Mouse (Mus musculus) forebrain, embryonic 15.5 days (tissue): Measurements from ENCODE around the gene Ppt2. TPM values are rescaled to one million over a fixed set of nuclear protein-coding genes. Genes with fewer than 3 reads are reported as not detected.

Experiments used
- ATAC-seq: fragments of 200-750 bp; cut with Nextera tagmentation; replicated peaks from 2 replicates; pipeline ENCODE4 v1.8.0; 2017; ENCODE audit warnings: mild to moderate bottlenecking, moderate TSS enrichment, moderate library complexity
- H3K27ac ChIP-seq: fragments of 300-500 bp; sonication (generic); replicated peaks from 2 replicates; pipeline ENCODE4 v1.5.1; 2015; ENCODE audit warnings: mild to moderate bottlenecking, inconsistent platforms
- H3K27me3 ChIP-seq: fragments of 300-500 bp; sonication (generic); 2 replicates; pipeline ENCODE4 v1.6.1; 2015; ENCODE audit warnings: inconsistent platforms
- H3K36me3 ChIP-seq: fragments of 300-500 bp; sonication (generic); 2 replicates; pipeline ENCODE4 v1.6.1; 2015; ENCODE audit warnings: mild to moderate bottlenecking, inconsistent platforms
- H3K4me1 ChIP-seq: fragments of 300-500 bp; sonication (generic); 2 replicates; pipeline ENCODE4 v1.6.1; 2015; ENCODE audit warnings: inconsistent platforms
- H3K4me2 ChIP-seq: fragments of 300-500 bp; sonication (generic); replicated peaks from 2 replicates; pipeline ENCODE4 v1.6.1; 2015; ENCODE audit warnings: mild to moderate bottlenecking, inconsistent platforms
- H3K4me3 ChIP-seq: fragments of 300-500 bp; sonication (generic); 2 replicates; pipeline ENCODE4 v1.5.1; 2015; ENCODE audit warnings: mild to moderate bottlenecking, inconsistent platforms
- H3K9ac ChIP-seq: fragments of 300-500 bp; sonication (generic); replicated peaks from 2 replicates; pipeline ENCODE4 v1.6.1; 2015; ENCODE audit warnings: mild to moderate bottlenecking, inconsistent platforms
- H3K9me3 ChIP-seq: fragments of 300-500 bp; sonication (generic); 2 replicates; pipeline ENCODE4 v1.6.1; 2016; ENCODE audit warnings: inconsistent platforms
- WGBS: fragments of 180-500 bp; shearing (Covaris S2); methylation state at CpG from one replicate; pipeline ENCODE4 v1.1.7; 2015; ENCODE audit warnings: mixed read lengths; 5-methylcytosine and 5-hydroxymethylcytosine counted together
- polyA plus RNA-seq: library from polyadenylated mRNA; unstranded; fragments of >200 nt; fragmentation: Nextera tagmentation; extraction: Ambion mirVana; gene quantifications from 2 replicates; pipeline ENCODE4 v1.2.1, GENCODE M21; 2015

Gene Ppt2
- polyA plus RNA-seq, 1 experiment from 2014 or later: 18.2 TPM

DNA sequence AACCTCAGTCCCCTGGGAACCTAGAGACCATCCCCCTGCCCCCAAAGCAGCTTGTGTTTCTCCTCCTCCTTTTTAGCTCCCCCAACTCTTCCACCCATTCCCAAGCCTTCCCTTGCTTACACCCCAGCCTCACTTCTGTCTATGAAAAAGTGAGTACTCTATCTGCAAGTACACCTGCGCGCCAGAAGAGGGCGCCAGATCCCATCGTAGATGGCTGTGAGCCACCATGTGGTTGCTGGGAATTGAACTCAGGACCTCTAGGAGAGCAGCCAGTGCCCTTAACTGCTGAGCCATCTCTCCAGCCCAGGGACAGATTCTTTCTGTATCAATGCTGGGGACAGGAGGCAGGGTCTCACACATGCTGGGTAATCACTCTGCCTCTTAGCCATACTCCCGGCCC lies 56.4 kb downstream of the Ppt2 start:
- Histone ChIP-seq H3K9ac (no peak overlapping the region), H3K4me2 (no peak overlapping the region), H3K9me3 (no peaks in the 10 kb centered on the region), H3K27me3 (no peaks in the 10 kb centered on the region), H3K4me1 (no peaks in the 10 kb centered on the region), H3K27ac (no peak overlapping the region), H3K4me3 (no peak overlapping the region), H3K36me3 (no peaks in the 10 kb centered on the region)
- 19% methylated on average over 5 of the region's 5 CpGs for WGBS
- ATAC-seq: no peak

DNA sequence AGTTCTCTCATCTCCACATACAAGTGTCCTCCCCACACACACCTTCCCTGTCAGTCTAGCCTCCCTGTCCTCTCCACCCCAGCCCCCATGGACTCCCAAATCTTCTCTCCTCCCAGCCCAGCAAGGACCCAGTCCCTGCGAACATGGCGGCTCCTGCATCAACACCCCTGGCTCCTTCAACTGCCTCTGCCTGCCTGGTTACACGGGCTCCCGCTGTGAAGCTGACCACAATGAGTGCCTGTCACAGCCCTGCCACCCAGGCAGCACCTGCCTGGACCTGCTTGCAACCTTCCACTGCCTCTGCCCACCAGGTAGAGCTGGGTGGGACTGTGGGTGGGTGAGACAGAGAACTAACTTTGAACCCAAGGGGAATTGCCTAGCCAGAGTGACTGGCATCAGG lies 58.4 kb downstream of the Ppt2 start:
- Histone ChIP-seq H3K9ac (no peak overlapping the region), H3K36me3 (no peaks in the 10 kb centered on the region), H3K9me3 (no peaks in the 10 kb centered on the region), H3K4me1 (no peaks in the 10 kb centered on the region), H3K4me3 (no peak overlapping the region), H3K4me2 (no peak overlapping the region), H3K27me3 (no peaks in the 10 kb centered on the region), H3K27ac (no peak overlapping the region)
- ATAC-seq: no peak
- WGBS: 63% methylated on average over 4 of the region's 4 CpGs

DNA sequence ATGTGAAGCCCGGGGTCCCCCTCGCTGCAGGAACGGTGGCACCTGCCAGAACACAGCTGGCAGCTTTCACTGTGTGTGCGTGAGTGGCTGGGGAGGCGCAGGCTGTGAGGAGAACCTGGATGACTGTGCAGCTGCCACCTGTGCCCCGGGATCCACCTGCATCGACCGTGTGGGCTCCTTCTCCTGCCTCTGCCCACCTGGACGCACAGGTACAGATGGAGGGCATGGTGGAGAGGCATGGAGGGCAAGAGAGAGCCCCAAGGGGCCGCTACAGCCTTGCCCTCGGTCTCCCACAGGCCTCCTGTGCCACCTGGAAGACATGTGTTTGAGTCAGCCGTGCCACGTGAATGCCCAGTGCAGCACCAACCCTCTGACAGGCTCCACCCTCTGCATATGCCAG lies 59.9 kb downstream of the Ppt2 start:
- Histone ChIP-seq H3K4me1 (no peaks in the 10 kb centered on the region), H3K36me3 (no peaks in the 10 kb centered on the region), H3K27me3 (no peaks in the 10 kb centered on the region), H3K4me2 (no peak overlapping the region), H3K27ac (no peak overlapping the region), H3K9me3 (no peaks in the 10 kb centered on the region), H3K9ac (no peak overlapping the region), H3K4me3 (no peak overlapping the region)
- whole genome bisulfite sequencing: 84% methylated on average over 13 of the region's 13 CpGs
- ATAC-seq: no peak

DNA sequence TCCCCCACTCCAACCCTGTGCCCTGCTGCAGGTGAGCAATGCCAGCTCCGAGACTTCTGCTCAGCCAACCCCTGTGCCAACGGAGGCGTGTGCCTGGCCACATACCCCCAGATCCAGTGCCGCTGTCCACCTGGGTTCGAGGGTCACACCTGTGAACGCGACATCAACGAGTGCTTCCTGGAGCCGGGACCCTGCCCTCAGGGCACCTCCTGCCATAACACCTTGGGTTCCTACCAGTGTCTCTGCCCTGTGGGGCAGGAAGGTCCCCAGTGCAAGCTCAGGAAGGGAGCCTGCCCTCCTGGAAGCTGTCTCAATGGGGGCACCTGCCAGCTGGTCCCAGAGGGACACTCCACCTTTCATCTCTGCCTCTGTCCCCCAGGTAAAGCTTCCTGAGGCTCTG lies 61.0 kb downstream of the Ppt2 start:
- Histone ChIP-seq H3K4me3 (no peak overlapping the region), H3K27me3 (no peaks in the 10 kb centered on the region), H3K4me1 (no peaks in the 10 kb centered on the region), H3K9ac (no peak overlapping the region), H3K36me3 (no peaks in the 10 kb centered on the region), H3K4me2 (no peak overlapping the region), H3K9me3 (no peaks in the 10 kb centered on the region), H3K27ac (no peak overlapping the region)
- ATAC-seq: no peak
- WGBS: 77% methylated on average over 9 of the region's 9 CpGs

Other genes with a start within 250 kb of the Ppt2 start
- gene BC051142, start 229.7 kb downstream of the Ppt2 start, polyA plus RNA-seq: 1.5 and 3.3 TPM in 2 replicates
- gene Btnl4, start 151.2 kb downstream of the Ppt2 start, polyA plus RNA-seq: not detected in 2 replicates
- not detected in 2 replicates for gene Btnl6, start 111.2 kb downstream of the Ppt2 start, polyA plus RNA-seq
- gene Notch4, start 64.2 kb downstream of the Ppt2 start, polyA plus RNA-seq: 5.8 and 6.1 TPM in 2 replicates
- gene Gpsm3, start 38.7 kb downstream of the Ppt2 start, polyA plus RNA-seq: 2.7 and 3.2 TPM in 2 replicates
- gene Pbx2, start 37.2 kb downstream of the Ppt2 start, polyA plus RNA-seq: 6.8 and 7.5 TPM in 2 replicates
- 1.8 TPM in 2 replicates for gene Ager, start 30.6 kb downstream of the Ppt2 start, polyA plus RNA-seq
- 313 and 321 TPM in 2 replicates for gene Rnf5, start 24.8 kb downstream of the Ppt2 start, polyA plus RNA-seq
- gene Agpat1, start 24.2 kb downstream of the Ppt2 start, polyA plus RNA-seq: 89.2 and 91.1 TPM in 2 replicates
- 6.1 and 7.4 TPM in 2 replicates for gene Egfl8, start 12.5 kb downstream of the Ppt2 start, polyA plus RNA-seq
- 6.8 and 7.4 TPM in 2 replicates for gene Prrt1, start 1.0 kb upstream of the Ppt2 start, polyA plus RNA-seq
- gene Fkbpl, start 16.3 kb upstream of the Ppt2 start, polyA plus RNA-seq: 15.3 and 15.8 TPM in 2 replicates
- gene Atf6b, start 18.6 kb upstream of the Ppt2 start, polyA plus RNA-seq: 111 and 112 TPM in 2 replicates
- gene Tnxb, start 42.0 kb upstream of the Ppt2 start, polyA plus RNA-seq: 0.05 and 0.06 TPM in 2 replicates
- gene C4b, start 115.4 kb upstream of the Ppt2 start, polyA plus RNA-seq: 0.04 TPM in 1 of 2 replicates, not detected in the other
- gene Cyp21a1, start 176.1 kb upstream of the Ppt2 start, polyA plus RNA-seq: not detected in 2 replicates
- gene Stk19, start 208.4 kb upstream of the Ppt2 start, polyA plus RNA-seq: 39.8 and 43.0 TPM in 2 replicates
- gene Dxo, start 208.5 kb upstream of the Ppt2 start, polyA plus RNA-seq: 75.2 and 77.8 TPM in 2 replicates
- gene Skiv2l, start 221.7 kb upstream of the Ppt2 start, polyA plus RNA-seq: 59.6 and 59.7 TPM in 2 replicates
- 94.9 and 97.1 TPM in 2 replicates for gene Nelfe, start 221.9 kb upstream of the Ppt2 start, polyA plus RNA-seq
- gene Cfb, start 234.0 kb upstream of the Ppt2 start, polyA plus RNA-seq: 1.8 and 2.1 TPM in 2 replicates